Mouse (Mus musculus) spleen, adult 2 months (tissue): Measurements from ENCODE around the gene Hoxd10.

Experiments used
- CTCF ChIP-seq: fragments of 200-500 bp; IDR thresholded peaks from 2 replicates; pipeline ENCODE4 v1.5.1; 2011; ENCODE audit warnings: mild to moderate bottlenecking, inconsistent platforms; ENCODE audit not compliant: insufficient read depth, insufficient read length, insufficient replicate concordance; ENCODE audit errors: extremely low read depth
- POLR2A ChIP-seq: fragments of 200-500 bp; IDR thresholded peaks from 2 replicates; pipeline ENCODE4 v1.6.1; 2011; ENCODE audit warnings: low read depth, low read length, inconsistent platforms

GRCm38 (mm10) chr2:74685059-74685603 lies 6.6 kb upstream of the Hoxd10 start:
- TF ChIP-seq CTCF (no peak), POLR2A (no peak)
